Mouse (Mus musculus): ENCODE measurements around the gene Gm11214. TPM values are rescaled to one million over a fixed set of nuclear protein-coding genes. Genes with fewer than 3 reads are reported as not detected.

Gm11214 gene
- polyA plus RNA-seq, 1 experiment from 2014 or later, result not detected

DNA sequence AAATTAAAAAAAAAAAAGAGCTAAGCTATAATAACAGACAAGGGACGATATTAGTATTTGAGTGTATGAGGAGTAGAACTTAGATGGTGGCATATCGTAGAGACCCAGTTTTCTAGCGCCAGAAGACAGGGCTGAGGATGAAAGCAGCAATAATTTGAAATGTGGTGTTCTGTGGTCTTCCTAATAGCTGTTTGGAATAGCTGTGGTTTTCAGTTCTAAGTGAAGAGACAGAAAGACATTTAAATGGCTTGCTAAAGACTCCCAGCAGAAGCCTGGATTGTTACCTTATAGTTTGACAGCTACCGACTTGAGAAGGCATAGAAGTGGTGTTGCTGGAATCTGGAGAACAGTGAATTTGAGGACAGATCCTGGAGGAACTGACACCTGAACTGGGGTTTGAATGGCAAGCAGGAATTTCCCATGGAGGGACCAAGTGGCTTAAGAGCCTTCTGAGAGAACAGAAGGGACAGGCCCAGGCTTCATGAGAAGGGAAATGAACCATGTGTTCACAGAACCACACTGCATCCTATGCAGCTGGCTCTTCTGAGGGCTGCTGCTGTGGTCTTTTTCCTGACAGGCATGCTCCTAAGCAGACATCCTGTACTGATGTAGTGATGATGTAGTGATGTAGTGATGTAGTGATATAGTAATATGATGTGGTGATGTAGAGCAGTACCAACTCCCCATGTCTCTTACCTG is 39.0 kb upstream of the Gm11214 start:
- TF ChIP-seq CTCF (IDR thresholded peaks at IDR 0.05; ENCODE audit: low read depth) (no peak), EP300 (optimal IDR thresholded peaks at IDR 0.05) (no peak)
- ATAC-seq (ENCODE audit: low FRiP score, low TSS enrichment), result no peak

DNA sequence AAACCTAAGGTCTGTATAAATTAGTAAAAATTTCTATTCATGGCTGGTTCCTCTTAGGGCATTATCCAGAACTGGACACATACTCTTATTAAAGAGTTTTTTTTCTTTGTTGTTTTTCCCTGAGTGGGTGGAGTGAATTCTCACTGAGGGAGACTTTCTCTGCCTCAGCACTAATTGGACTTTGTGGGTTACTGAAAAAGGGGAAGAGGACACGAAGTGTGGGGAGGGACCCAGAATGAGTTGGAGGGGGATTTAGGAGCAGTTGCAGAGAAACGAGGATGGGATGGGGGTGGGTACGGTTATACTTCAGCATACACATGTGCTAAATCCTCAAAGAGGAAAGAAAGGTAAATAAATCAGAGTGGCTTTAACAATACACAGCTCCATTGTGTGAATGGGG is 36.6 kb upstream of the Gm11214 start:
- H3K9me3 ChIP-seq (ENCODE audit: control insufficient read depth, low read length), result no peaks in the 10 kb centered on the region
- no peak for DNase-seq (ENCODE audit: low spot score)
- 48% methylated on average over 3 of the region's 3 CpGs for WGBS
- no peak overlapping the region for H3K4me2 ChIP-seq (replicated peaks; ENCODE audit: low read depth)
- no peak overlapping the region for H3K4me3 ChIP-seq (ENCODE audit: low read depth, low read length)
- no peak overlapping the region for H3K27ac ChIP-seq (replicated peaks)
- H3K36me3 ChIP-seq (ENCODE audit: control insufficient read depth, insufficient read depth, low read length), result no peaks in the 10 kb centered on the region
- ATAC-seq (ENCODE audit: low FRiP score, low TSS enrichment), result no peak
- H3K9ac ChIP-seq (ENCODE audit: low read length), result no peak overlapping the region
- no peak for TF ChIP-seq CTCF (IDR thresholded peaks at IDR 0.05; ENCODE audit: low read depth)
- no peak for TF ChIP-seq EP300 (optimal IDR thresholded peaks at IDR 0.05)
- no peaks in the 10 kb centered on the region for H3K27me3 ChIP-seq (ENCODE audit: control insufficient read depth, insufficient read depth, low read length)
- no peaks in the 10 kb centered on the region for H3K4me1 ChIP-seq (replicated peaks; ENCODE audit: control insufficient read depth, insufficient read depth)

More for the DNA sequence above, 39.0 kb upstream of the Gm11214 start:
- no peaks in the 10 kb centered on the region for H3K36me3 ChIP-seq (ENCODE audit: control insufficient read depth, insufficient read depth, low read length)
- H3K27me3 ChIP-seq (ENCODE audit: control insufficient read depth, insufficient read depth, low read length), result no peaks in the 10 kb centered on the region
- H3K9me3 ChIP-seq (ENCODE audit: control insufficient read depth, low read length), result no peaks in the 10 kb centered on the region
- no peak for DNase-seq (ENCODE audit: low spot score)
- H3K27ac ChIP-seq (replicated peaks), result no peak overlapping the region
- H3K4me2 ChIP-seq (replicated peaks; ENCODE audit: low read depth), result no peak overlapping the region
- no peak overlapping the region for H3K9ac ChIP-seq (ENCODE audit: low read length)
- WGBS, result 88% methylated on average over 4 of the region's 4 CpGs
- no peaks in the 10 kb centered on the region for H3K4me1 ChIP-seq (replicated peaks; ENCODE audit: control insufficient read depth, insufficient read depth)
- no peak overlapping the region for H3K4me3 ChIP-seq (ENCODE audit: low read depth, low read length)

DNA sequence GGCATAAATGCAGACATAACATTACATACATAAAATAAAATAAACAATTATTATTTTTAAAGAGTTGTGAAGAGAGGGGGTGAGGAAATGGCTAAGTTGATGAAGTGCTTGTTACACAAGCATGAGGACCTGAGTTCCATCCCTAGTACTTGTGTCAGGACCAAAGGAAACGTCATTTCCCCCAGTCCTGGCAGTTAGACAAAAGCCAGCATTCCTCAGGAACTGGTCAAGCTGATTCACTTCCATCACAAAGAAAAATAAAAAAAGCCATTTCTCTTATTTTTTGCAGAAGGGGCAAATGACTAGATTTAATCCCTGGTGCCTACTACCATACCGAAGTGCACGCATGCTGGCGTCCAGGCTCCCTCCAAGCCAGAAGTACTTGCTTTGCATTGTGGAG is 33.7 kb upstream of the Gm11214 start:
- H3K9me3 ChIP-seq (ENCODE audit: control insufficient read depth, low read length), result no peaks in the 10 kb centered on the region
- no peak for ATAC-seq (ENCODE audit: low FRiP score, low TSS enrichment)
- H3K27me3 ChIP-seq (ENCODE audit: control insufficient read depth, insufficient read depth, low read length), result no peaks in the 10 kb centered on the region
- no peaks in the 10 kb centered on the region for H3K36me3 ChIP-seq (ENCODE audit: control insufficient read depth, insufficient read depth, low read length)
- TF ChIP-seq EP300 (optimal IDR thresholded peaks at IDR 0.05), result no peak
- no peak for TF ChIP-seq CTCF (IDR thresholded peaks at IDR 0.05; ENCODE audit: low read depth)
- H3K4me2 ChIP-seq (replicated peaks; ENCODE audit: low read depth), result no peak overlapping the region
- no peaks in the 10 kb centered on the region for H3K4me1 ChIP-seq (replicated peaks; ENCODE audit: control insufficient read depth, insufficient read depth)
- 84% methylated on average over 4 of the region's 4 CpGs for WGBS
- no peak overlapping the region for H3K27ac ChIP-seq (replicated peaks)
- no peak overlapping the region for H3K9ac ChIP-seq (ENCODE audit: low read length)
- H3K4me3 ChIP-seq (ENCODE audit: low read depth, low read length), result no peak overlapping the region
- no peak for DNase-seq (ENCODE audit: low spot score)

DNA sequence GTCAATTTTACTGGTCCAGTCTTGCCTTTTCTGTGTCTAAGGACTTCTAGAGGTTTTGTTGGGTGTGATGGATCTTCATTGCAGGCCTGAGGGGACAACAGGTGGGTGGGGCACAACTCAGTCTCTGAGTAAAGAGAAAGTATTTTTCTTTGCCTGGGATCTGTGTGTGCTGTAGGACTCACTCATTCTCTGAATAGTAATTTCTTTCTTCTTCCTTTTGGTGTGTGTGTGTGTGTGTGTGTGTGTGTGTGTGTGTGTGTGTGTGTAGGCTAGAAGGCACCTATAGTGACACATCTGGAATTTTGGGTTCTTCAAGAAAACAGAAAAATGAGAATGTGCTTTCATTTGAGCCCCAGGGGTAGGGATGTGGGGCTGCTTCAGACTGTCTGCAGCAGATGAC is 29.2 kb upstream of the Gm11214 start:
- Histone ChIP-seq H3K27me3 (ENCODE audit: control insufficient read depth, insufficient read depth, low read length) (no peaks in the 10 kb centered on the region), H3K27ac (replicated peaks) (no peak overlapping the region), H3K36me3 (ENCODE audit: control insufficient read depth, insufficient read depth, low read length) (no peaks in the 10 kb centered on the region), H3K4me3 (ENCODE audit: low read depth, low read length) (no peak overlapping the region), H3K4me2 (replicated peaks; ENCODE audit: low read depth) (no peak overlapping the region), H3K9ac (ENCODE audit: low read length) (no peak overlapping the region), H3K9me3 (ENCODE audit: control insufficient read depth, low read length) (no peaks in the 10 kb centered on the region), H3K4me1 (replicated peaks; ENCODE audit: control insufficient read depth, insufficient read depth) (no peaks in the 10 kb centered on the region)
- TF ChIP-seq EP300 (optimal IDR thresholded peaks at IDR 0.05) (no peak), CTCF (IDR thresholded peaks at IDR 0.05; ENCODE audit: low read depth) (no peak)
- ATAC-seq (ENCODE audit: low FRiP score, low TSS enrichment), result no peak
- DNase-seq (ENCODE audit: low spot score), result no peak

DNA sequence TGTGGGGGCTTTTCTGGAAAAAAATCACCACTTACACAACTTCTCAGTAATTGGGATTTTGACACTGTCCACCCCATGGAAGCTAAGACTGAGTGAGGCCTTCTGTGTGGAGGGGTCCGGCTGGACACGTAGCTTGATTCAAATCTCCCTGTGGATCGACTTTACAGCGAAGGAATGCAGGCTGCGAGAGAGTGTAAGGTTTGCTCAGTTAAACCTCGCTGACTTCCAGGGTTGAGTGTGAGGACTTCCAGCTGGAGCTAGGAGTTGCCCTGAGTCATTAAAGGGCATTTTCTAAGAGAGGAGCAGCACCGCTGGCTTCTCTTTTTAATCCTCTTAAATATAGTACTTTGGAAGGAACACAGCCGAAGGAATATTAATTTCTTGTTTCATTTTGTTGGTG is 24.2 kb upstream of the Gm11214 start:
- no peak overlapping the region for H3K9ac ChIP-seq (ENCODE audit: low read length)
- ATAC-seq (ENCODE audit: low FRiP score, low TSS enrichment), result no peak
- no peaks in the 10 kb centered on the region for H3K27me3 ChIP-seq (ENCODE audit: control insufficient read depth, insufficient read depth, low read length)
- no peak overlapping the region for H3K27ac ChIP-seq (replicated peaks)
- no peak for TF ChIP-seq CTCF (IDR thresholded peaks at IDR 0.05; ENCODE audit: low read depth)
- H3K9me3 ChIP-seq (ENCODE audit: control insufficient read depth, low read length), result no peaks in the 10 kb centered on the region
- no peak for DNase-seq (ENCODE audit: low spot score)
- no peak overlapping the region for H3K4me3 ChIP-seq (ENCODE audit: low read depth, low read length)
- H3K36me3 ChIP-seq (ENCODE audit: control insufficient read depth, insufficient read depth, low read length), result no peaks in the 10 kb centered on the region
- WGBS, result 33% methylated on average over 8 of the region's 8 CpGs
- H3K4me1 ChIP-seq (replicated peaks; ENCODE audit: control insufficient read depth, insufficient read depth), result no peaks in the 10 kb centered on the region
- no peak overlapping the region for H3K4me2 ChIP-seq (replicated peaks; ENCODE audit: low read depth)

DNA sequence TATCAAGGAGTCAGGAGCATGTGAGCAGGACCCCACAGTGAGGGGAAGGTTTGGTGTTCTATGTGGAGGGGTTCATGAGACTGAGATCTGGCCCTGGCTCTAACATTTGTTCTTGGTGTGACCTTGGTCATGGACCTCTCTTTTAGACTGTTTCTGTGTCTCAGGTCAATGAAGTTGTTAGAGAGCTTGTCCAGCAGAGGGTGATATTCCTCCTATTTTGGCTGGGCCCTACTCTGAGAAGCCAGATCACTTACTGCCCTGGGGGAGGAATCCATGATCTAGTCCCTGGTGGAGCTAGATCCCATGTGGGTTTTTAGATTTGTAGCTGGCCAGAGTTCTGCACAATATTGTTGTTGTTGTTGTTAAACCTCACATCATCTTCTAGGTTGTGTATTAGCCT is 23.0 kb upstream of the Gm11214 start:
- no peak; the same call in 1 of the 2 replicates for ATAC-seq (ENCODE audit: low FRiP score, low TSS enrichment)
- H3K27me3 ChIP-seq (ENCODE audit: control insufficient read depth, insufficient read depth, low read length), result no peaks in the 10 kb centered on the region
- H3K4me2 ChIP-seq (replicated peaks; ENCODE audit: low read depth), result no peak overlapping the region
- TF ChIP-seq EP300 (optimal IDR thresholded peaks at IDR 0.05) (no peak), CTCF (IDR thresholded peaks at IDR 0.05; ENCODE audit: low read depth) (peak; percentile 83)
- no peak overlapping the region for H3K4me3 ChIP-seq (ENCODE audit: low read depth, low read length)
- H3K4me1 ChIP-seq (replicated peaks; ENCODE audit: control insufficient read depth, insufficient read depth), result no peaks in the 10 kb centered on the region
- no peaks in the 10 kb centered on the region for H3K36me3 ChIP-seq (ENCODE audit: control insufficient read depth, insufficient read depth, low read length)
- H3K9me3 ChIP-seq (ENCODE audit: control insufficient read depth, low read length), result no peaks in the 10 kb centered on the region
- H3K9ac ChIP-seq (ENCODE audit: low read length), result no peak overlapping the region
- H3K27ac ChIP-seq (replicated peaks), result no peak overlapping the region
- peak; percentile 30 for DNase-seq (ENCODE audit: low spot score)
